Mouse (Mus musculus): ENCODE results near the gene Hspa1l.
"Not testable (repeated sequence)": the region's sequence is repeated elsewhere in the genome, so short reads cannot be mapped to it uniquely, and the experiment has no call there.

Gene Hspa1l

GRCm38 (mm10) chr17:34971694-34972068 is 822 bp upstream of the Hspa1l start:
- not testable (repeated sequence) for DNase-seq (ENCODE audit: low spot score in 2 of 2)

- no peak for DNase-seq (ENCODE audit: low spot score in 2 of 2)
These were observed 3.3 kb downstream of the Hspa1l start for GRCm38 (mm10) chr17:34975581-34976492.

GRCm38 (mm10) chr17:34977000-34977399 is 4.5 kb downstream of the Hspa1l start:
- no peak for DNase-seq (ENCODE audit: low spot score in 2 of 2)

- no peak for DNase-seq (ENCODE audit: low spot score in 2 of 2)
These were observed 5.7 kb downstream of the Hspa1l start for GRCm38 (mm10) chr17:34978239-34978638.

- no peak for DNase-seq (ENCODE audit: low spot score in 2 of 2)
These were observed 7.1 kb downstream of the Hspa1l start for GRCm38 (mm10) chr17:34979631-34980030.

GRCm38 (mm10) chr17:34980655-34981054 is 8.2 kb downstream of the Hspa1l start:
- DNase-seq (ENCODE audit: low spot score in 2 of 2) = no peak

GRCm38 (mm10) chr17:34981690-34982180 is 9.2 kb downstream of the Hspa1l start, which contains the start of gene Lsm2:
Lsm2 (plus strand) TSS chr17:34981862.
- peak; percentile 58 to 81 for DNase-seq (ENCODE audit: low spot score in 2 of 2)

- DNase-seq (ENCODE audit: low spot score in 2 of 2) = no peak
These were observed 9.8 kb downstream of the Hspa1l start for GRCm38 (mm10) chr17:34982328-34982727.

- no peak for DNase-seq (ENCODE audit: low spot score in 2 of 2)
These were observed 11.7 kb downstream of the Hspa1l start for GRCm38 (mm10) chr17:34984218-34984617.

GRCm38 (mm10) chr17:34994751-34995150 is 22.2 kb downstream of the Hspa1l start:
- no peak for DNase-seq (ENCODE audit: low spot score in 2 of 2)

GRCm38 (mm10) chr17:34995192-34995591 is 22.7 kb downstream of the Hspa1l start:
- DNase-seq (ENCODE audit: low spot score in 2 of 2) = not testable (repeated sequence)

GRCm38 (mm10) chr17:34995927-34996326 is 23.4 kb downstream of the Hspa1l start:
- DNase-seq (ENCODE audit: low spot score in 2 of 2) = not testable (repeated sequence)

GRCm38 (mm10) chr17:34996411-34997141 is 24.1 kb downstream of the Hspa1l start:
- no peak for DNase-seq (ENCODE audit: low spot score in 2 of 2)

- no peak for DNase-seq (ENCODE audit: low spot score in 2 of 2)
These were observed 24.6 kb downstream of the Hspa1l start for GRCm38 (mm10) chr17:34997142-34997483.

GRCm38 (mm10) chr17:34998526-34999430 is 26.3 kb downstream of the Hspa1l start:
- DNase-seq (ENCODE audit: low spot score in 2 of 2) = no peak

GRCm38 (mm10) chr17:34999871-35000716 is 27.6 kb downstream of the Hspa1l start:
- DNase-seq (ENCODE audit: low spot score in 2 of 2) = not testable (repeated sequence)

GRCm38 (mm10) chr17:35000717-35001451 is 28.4 kb downstream of the Hspa1l start, which contains the start of gene Vars:
Vars (plus strand) TSS chr17:35000987.
- DNase-seq (ENCODE audit: low spot score in 2 of 2) = peak; percentile 72 to 85

- no peak for DNase-seq (ENCODE audit: low spot score in 2 of 2)
These were observed 29.1 kb downstream of the Hspa1l start for GRCm38 (mm10) chr17:35001452-35002152.
